Mouse (Mus musculus) erythroblast, embryonic 14.5 days (primary cell): ENCODE data around the gene Filip1. TPM values are rescaled to one million over a fixed set of nuclear protein-coding genes. Genes with fewer than 3 reads are reported as not detected.

Experiments used
- H3K27me3 ChIP-seq: 2 replicates; pipeline ENCODE4 v1.6.1; 2012; ENCODE audit warnings: inconsistent platforms; ENCODE audit not compliant: control insufficient read depth
- H3K36me3 ChIP-seq: 2 replicates; pipeline ENCODE4 v1.6.1; 2012; ENCODE audit warnings: mild to moderate bottlenecking, inconsistent platforms; ENCODE audit not compliant: control insufficient read depth
- H3K4me1 ChIP-seq: 2 replicates; pipeline ENCODE4 v1.6.1; 2012; ENCODE audit warnings: inconsistent platforms; ENCODE audit not compliant: control insufficient read depth
- H3K4me3 ChIP-seq: replicated peaks from 2 replicates; pipeline ENCODE3; 2012; ENCODE audit warnings: moderate library complexity, mild to moderate bottlenecking, inconsistent platforms
- H3K9me3 ChIP-seq: 2 replicates; pipeline ENCODE4 v1.6.1; 2012; ENCODE audit warnings: low read length, inconsistent platforms, mixed read lengths; ENCODE audit not compliant: control insufficient read depth
- GATA1 ChIP-seq: IDR thresholded peaks from 2 replicates; pipeline ENCODE4 v1.6.1; 2012; ENCODE audit warnings: low read length, inconsistent platforms, mixed read lengths
- TAL1 ChIP-seq: IDR thresholded peaks from 3 replicates; pipeline ENCODE4 v1.6.1; 2012; ENCODE audit warnings: low read length, inconsistent platforms, mixed read lengths
- polyA plus RNA-seq: library from polyadenylated mRNA; stranded (reverse); fragments of >175 nt; gene quantifications from 2 replicates; pipeline ENCODE4 v1.2.3, GENCODE M21; 2012

Filip1 gene
- polyA plus RNA-seq, 1 experiment = not detected

GRCm38 (mm10) chr9:79972705-79973104 is 39.9 kb downstream of the Filip1 start:
- TF ChIP-seq TAL1 (no peak), GATA1 (no peak)
- peaks cover 11% of the 10 kb centered on the region for H3K27me3 ChIP-seq
- no peaks in the 10 kb centered on the region for H3K4me1 ChIP-seq
- no peaks in the 10 kb centered on the region for H3K36me3 ChIP-seq
- H3K9me3 ChIP-seq = no peaks in the 10 kb centered on the region
- no peak overlapping the region for H3K4me3 ChIP-seq

DNA sequence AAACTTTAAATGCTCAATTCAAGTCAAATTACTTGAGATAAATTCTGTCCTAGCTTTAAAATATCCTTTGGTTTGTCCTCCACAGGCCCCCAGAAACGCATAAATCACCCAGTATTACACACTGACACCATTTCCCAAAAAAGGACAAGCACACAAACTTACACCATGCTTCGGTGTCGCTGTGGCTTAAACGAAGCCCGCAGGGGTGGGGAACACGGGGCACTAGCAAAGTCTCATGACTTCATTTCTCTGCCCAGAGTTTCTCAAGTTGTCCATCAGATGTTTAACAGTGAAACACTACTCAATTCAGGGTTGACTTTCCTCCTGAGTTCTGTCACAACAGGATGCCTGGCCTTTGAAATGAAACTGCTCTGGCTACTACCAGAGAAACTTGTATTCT is 41.0 kb downstream of the Filip1 start:
- H3K4me3 ChIP-seq = no peak overlapping the region
- H3K4me1 ChIP-seq = no peaks in the 10 kb centered on the region
- peaks cover under 1% of the 10 kb centered on the region; the same call in 1 of the 2 replicates for H3K27me3 ChIP-seq
- no peak for TF ChIP-seq TAL1
- no peak for TF ChIP-seq GATA1
- no peaks in the 10 kb centered on the region for H3K9me3 ChIP-seq
- no peaks in the 10 kb centered on the region for H3K36me3 ChIP-seq

GRCm38 (mm10) chr9:79970659-79971118 is 42.0 kb downstream of the Filip1 start:
- TF ChIP-seq GATA1 (no peak), TAL1 (no peak)
- H3K4me1 ChIP-seq = no peaks in the 10 kb centered on the region
- H3K4me3 ChIP-seq = no peak overlapping the region
- H3K9me3 ChIP-seq = no peaks in the 10 kb centered on the region
- no peaks in the 10 kb centered on the region for H3K27me3 ChIP-seq
- H3K36me3 ChIP-seq = no peaks in the 10 kb centered on the region

- Histone ChIP-seq H3K9me3 (no peaks in the 10 kb centered on the region), H3K27me3 (no peaks in the 10 kb centered on the region), H3K4me3 (no peak overlapping the region), H3K36me3 (no peaks in the 10 kb centered on the region), H3K4me1 (no peaks in the 10 kb centered on the region)
- no peak for TF ChIP-seq TAL1
- no peak for TF ChIP-seq GATA1
Measured at GRCm38 (mm10) chr9:79969544-79969943, 43.1 kb downstream of the Filip1 start.

DNA sequence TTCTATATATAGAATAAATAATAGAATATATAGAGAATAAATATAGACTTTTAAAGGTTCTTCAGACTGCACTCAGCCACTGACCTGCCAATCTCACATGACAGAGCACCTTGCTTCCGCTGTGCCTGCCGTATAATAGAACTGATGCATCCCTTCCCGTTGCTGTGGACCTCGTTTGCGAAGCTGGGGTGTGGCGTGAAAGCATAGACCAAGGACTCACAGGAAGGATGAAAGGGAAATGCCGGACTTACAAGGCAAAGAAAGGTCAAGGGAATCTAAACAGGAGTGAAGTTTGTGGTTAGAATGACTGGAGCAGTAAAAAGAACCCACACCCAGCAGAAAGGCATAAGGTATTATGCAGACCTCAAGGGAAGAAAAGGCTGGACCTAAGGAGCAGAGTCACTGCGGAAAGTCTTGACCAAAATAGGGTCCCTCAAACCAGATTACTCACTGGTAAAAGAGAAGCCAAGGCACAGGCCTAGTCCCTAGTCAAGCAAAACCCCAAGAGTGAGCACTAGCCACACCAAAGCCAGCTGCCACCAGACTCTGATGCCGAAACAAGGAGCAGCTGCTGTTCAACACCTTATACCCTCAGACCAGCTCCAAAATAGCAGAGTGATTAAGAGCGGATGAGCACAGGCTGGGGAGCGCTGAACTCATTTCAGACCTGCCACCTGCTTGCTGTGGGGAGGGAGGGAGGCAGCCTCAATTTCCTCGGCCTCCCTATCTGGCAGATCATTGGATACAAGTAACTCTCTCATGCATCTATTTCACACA is 45.8 kb downstream of the Filip1 start:
- Histone ChIP-seq H3K4me1 (no peaks in the 10 kb centered on the region), H3K9me3 (no peaks in the 10 kb centered on the region), H3K27me3 (no peaks in the 10 kb centered on the region), H3K4me3 (no peak overlapping the region), H3K36me3 (no peaks in the 10 kb centered on the region)
- TF ChIP-seq GATA1 (no peak), TAL1 (no peak)

DNA sequence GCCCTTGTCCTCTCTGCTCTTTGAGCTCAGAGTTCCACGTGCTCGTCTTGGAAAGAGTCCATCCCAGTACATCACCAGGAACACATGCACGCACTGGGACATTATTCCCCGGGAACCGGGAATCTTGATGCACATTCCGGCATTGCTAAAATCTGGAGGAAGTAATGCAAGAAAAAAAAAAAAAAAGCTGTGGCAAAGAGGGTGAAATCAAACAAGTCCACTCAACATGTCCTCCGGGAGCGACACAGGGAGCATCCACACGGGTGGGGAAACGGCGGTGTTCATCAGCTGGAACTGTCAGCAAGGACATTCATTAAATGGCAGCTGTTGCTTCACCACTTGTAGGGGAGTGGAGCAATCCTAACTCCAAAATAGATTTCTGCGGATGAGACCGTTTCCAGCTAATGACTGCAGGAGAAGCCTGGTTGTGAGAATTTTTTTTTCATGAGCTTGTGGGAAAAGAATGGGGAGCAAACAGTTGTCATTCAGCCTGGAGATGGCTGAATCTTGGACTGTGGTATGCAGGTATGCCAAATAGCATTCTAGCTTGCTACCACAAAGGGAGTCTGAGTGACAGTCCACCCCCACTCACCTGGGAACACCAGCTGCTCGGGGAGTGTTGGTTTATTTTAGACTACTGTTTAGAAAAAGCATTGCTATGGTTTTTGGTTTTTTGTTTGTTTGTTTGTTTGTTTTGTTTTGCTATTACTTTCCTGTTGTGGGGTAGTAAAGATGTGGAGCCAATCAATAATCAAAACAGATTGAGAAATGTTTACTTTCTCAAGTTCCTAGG is 46.9 kb downstream of the Filip1 start:
- no peaks in the 10 kb centered on the region for H3K36me3 ChIP-seq
- TF ChIP-seq GATA1 (no peak), TAL1 (no peak)
- no peaks in the 10 kb centered on the region for H3K27me3 ChIP-seq
- no peak overlapping the region for H3K4me3 ChIP-seq
- no peaks in the 10 kb centered on the region for H3K9me3 ChIP-seq
- no peaks in the 10 kb centered on the region for H3K4me1 ChIP-seq

- TF ChIP-seq GATA1 (no peak), TAL1 (no peak)
Measured at GRCm38 (mm10) chr9:79965003-79965402, 47.6 kb downstream of the Filip1 start.

DNA sequence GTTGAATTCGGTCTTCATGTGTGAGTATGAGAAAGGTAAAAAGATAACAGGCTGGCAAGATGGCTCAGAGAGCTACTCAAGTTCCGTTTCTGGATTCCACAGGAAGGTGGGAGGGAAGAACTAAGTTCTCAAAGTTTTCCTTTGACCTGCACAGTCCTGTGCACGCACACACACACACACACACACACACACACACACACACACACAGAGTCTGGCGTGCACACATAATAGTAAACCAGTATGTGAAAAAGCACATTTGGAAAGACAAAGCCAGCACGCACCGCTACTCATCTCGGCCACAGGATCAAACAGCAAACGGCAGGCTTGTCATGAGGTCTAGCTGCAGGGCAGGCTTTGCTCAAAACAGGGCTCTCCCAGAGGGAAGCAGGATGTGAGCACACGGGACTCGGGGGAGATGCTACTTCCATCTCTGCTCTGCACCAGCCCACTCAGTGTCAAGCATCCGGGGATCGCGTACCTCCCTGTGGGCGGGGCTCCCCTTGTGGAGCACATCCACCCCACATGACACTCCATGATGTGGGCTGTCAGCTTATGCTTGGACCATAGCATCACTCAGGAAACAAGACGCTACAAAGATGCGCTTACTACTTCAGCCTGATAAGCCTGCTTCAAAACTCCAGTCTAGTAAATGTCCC is 50.9 kb downstream of the Filip1 start:
- H3K4me3 ChIP-seq = no peak overlapping the region
- no peaks in the 10 kb centered on the region for H3K4me1 ChIP-seq
- no peaks in the 10 kb centered on the region for H3K36me3 ChIP-seq
- H3K27me3 ChIP-seq = no peaks in the 10 kb centered on the region
- TF ChIP-seq TAL1 (no peak), GATA1 (no peak)
- H3K9me3 ChIP-seq = no peaks in the 10 kb centered on the region

More at GRCm38 (mm10) chr9:79965003-79965402, 47.6 kb downstream of the Filip1 start:
- no peaks in the 10 kb centered on the region for H3K36me3 ChIP-seq
- no peak overlapping the region for H3K4me3 ChIP-seq
- no peaks in the 10 kb centered on the region for H3K4me1 ChIP-seq
- no peaks in the 10 kb centered on the region for H3K9me3 ChIP-seq
- H3K27me3 ChIP-seq = no peaks in the 10 kb centered on the region

GRCm38 (mm10) chr9:79960453-79960852 is 52.2 kb downstream of the Filip1 start:
- TF ChIP-seq GATA1 (no peak), TAL1 (no peak)
- Histone ChIP-seq H3K4me3 (no peak overlapping the region), H3K4me1 (no peaks in the 10 kb centered on the region), H3K9me3 (no peaks in the 10 kb centered on the region), H3K36me3 (no peaks in the 10 kb centered on the region), H3K27me3 (no peaks in the 10 kb centered on the region)
